Mouse (Mus musculus): ENCODE measurements around the gene Trp53inp2. TPM values are rescaled to one million over a fixed set of nuclear protein-coding genes. Genes with fewer than 3 reads are reported as not detected.

The Trp53inp2 gene
- polyA plus RNA-seq, 1 experiment from 2014 or later, result 19.9 TPM

DNA sequence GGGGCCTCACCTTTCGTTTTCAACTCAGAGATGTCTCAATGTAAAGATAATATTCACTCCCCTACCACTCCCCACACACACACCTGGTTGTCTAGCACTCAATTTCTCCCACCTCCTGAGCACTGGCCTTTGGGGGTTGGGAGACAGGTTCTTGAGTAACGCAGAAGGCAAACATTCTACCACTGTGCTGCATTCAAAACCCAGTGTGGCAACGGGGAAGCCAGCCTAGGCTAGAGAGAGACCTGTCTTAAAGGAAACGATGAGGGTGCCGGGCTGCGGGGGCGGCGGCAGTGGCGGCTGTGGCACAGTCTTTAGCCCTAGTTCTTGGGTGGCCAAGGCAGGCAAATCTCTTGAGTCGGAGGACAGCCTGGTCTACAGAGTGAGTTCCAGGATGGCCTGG, 4.7 kb upstream of the Trp53inp2 start:
- Histone ChIP-seq H3K4me3 (ENCODE audit: low read depth, low read length) (no peak overlapping the region), H3K36me3 (ENCODE audit: control insufficient read depth, insufficient read depth, low read length) (no peaks in the 10 kb centered on the region), H3K27me3 (ENCODE audit: control insufficient read depth, insufficient read depth, low read length) (no peaks in the 10 kb centered on the region), H3K27ac (ENCODE audit: low read length) (no peak overlapping the region), H3K9me3 (ENCODE audit: control insufficient read depth, low read depth, low read length) (no peaks in the 10 kb centered on the region), H3K4me2 (replicated peaks; ENCODE audit: low read depth, low read length) (no peak overlapping the region), H3K4me1 (ENCODE audit: control insufficient read depth, insufficient read depth, low read length) (0 out of 2 replicates have a peak, but pooled peaks cover 3% of the 10 kb centered on the region), H3K9ac (replicated peaks; ENCODE audit: low read depth, low read length) (no peak overlapping the region)
- ATAC-seq (ENCODE audit: insufficient number of reproducible peaks, insufficient read depth, low FRiP score, low read depth), result no peak
- WGBS, result 74% methylated on average over 10 of the region's 10 CpGs

DNA sequence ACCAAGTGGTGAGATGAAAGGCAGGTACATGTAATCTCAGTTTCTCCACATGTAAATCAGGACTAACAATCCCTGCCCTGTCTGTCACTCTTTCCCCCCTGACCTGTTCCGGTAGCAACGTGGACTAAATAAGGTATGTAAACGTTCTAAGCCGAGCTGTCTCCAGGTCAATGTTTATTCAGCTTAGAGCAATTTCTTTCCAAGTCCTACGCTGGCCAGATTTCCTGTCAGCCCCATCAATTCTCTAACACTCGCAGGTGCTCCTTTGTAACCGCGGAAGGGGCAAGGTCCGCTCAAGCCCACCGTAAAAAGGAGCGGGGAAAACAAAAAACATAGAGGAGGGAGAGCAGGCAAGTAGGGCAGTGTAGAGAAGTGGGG, 190 bp downstream of the Trp53inp2 start:
- ATAC-seq (ENCODE audit: insufficient number of reproducible peaks, insufficient read depth, low FRiP score, low read depth), result no peak
- WGBS, result 0% methylated on average over 11 of the region's 11 CpGs
- peak overlapping the region; percentile 95; the same call in 1 of the 2 replicates for H3K27ac ChIP-seq (ENCODE audit: low read length)

DNA sequence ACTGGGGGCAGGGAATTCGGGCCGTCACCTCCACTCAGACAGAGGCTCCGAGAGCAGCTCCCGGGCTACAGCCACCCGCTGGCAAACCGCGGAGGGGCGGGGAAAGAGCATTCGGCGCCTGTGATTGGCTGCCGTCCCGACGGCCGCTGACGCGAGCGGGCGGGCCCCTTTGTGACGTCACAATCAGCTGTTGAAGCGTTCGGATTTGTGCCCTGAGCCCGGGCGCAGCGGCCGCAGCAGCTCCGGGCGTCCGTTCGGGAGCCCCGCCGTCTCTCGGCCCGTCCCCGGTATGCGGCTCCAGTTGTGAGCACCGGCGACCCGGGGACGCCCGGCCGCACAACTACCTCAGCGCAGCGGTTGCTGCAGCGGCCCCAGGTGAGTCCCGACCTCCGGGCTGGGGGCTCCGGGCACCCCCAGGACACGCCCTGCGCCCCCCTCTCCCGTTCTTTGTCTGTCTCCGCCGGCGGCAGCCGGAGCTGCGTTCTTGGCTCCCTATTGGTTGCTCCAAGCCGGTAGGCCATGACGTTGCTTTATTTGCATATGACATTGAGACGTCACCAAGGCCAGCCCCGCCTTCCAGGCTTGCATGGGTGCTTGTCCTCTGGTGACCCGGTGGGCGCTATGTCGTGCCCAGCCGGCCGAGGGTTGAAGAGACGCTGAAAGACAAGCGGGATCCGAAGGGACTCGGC, 928 bp downstream of the Trp53inp2 start:
- Histone ChIP-seq H3K4me2 (replicated peaks; ENCODE audit: low read depth, low read length) (peak overlapping the region; percentile 86), H3K9ac (replicated peaks; ENCODE audit: low read depth, low read length) (peak overlapping the region; percentile 77), H3K27ac (ENCODE audit: low read length) (peak overlapping the region; percentile 95), H3K36me3 (ENCODE audit: control insufficient read depth, insufficient read depth, low read length) (no peaks in the 10 kb centered on the region; the same call in 1 of the 2 replicates), H3K4me1 (ENCODE audit: control insufficient read depth, insufficient read depth, low read length) (peaks cover 7% of the 10 kb centered on the region; the same call in 1 of the 2 replicates), H3K9me3 (ENCODE audit: control insufficient read depth, low read depth, low read length) (no peaks in the 10 kb centered on the region), H3K27me3 (ENCODE audit: control insufficient read depth, insufficient read depth, low read length) (no peaks in the 10 kb centered on the region), H3K4me3 (ENCODE audit: low read depth, low read length) (peak overlapping the region; percentile 86)
- WGBS, result under 1% methylated on average over 68 of the region's 68 CpGs
- peak; percentile 92 for ATAC-seq (ENCODE audit: insufficient number of reproducible peaks, insufficient read depth, low FRiP score, low read depth)

More for the DNA sequence above, 190 bp downstream of the Trp53inp2 start:
- Histone ChIP-seq H3K4me3 (ENCODE audit: low read depth, low read length) (peak overlapping the region; percentile 86), H3K4me1 (ENCODE audit: control insufficient read depth, insufficient read depth, low read length) (peaks cover 7% of the 10 kb centered on the region; the same call in 1 of the 2 replicates), H3K36me3 (ENCODE audit: control insufficient read depth, insufficient read depth, low read length) (no peaks in the 10 kb centered on the region; the same call in 1 of the 2 replicates), H3K27me3 (ENCODE audit: control insufficient read depth, insufficient read depth, low read length) (no peaks in the 10 kb centered on the region), H3K9me3 (ENCODE audit: control insufficient read depth, low read depth, low read length) (no peaks in the 10 kb centered on the region), H3K9ac (replicated peaks; ENCODE audit: low read depth, low read length) (peak overlapping the region; percentile 77; the same call in 1 of the 2 replicates), H3K4me2 (replicated peaks; ENCODE audit: low read depth, low read length) (peak overlapping the region; percentile 86)

DNA sequence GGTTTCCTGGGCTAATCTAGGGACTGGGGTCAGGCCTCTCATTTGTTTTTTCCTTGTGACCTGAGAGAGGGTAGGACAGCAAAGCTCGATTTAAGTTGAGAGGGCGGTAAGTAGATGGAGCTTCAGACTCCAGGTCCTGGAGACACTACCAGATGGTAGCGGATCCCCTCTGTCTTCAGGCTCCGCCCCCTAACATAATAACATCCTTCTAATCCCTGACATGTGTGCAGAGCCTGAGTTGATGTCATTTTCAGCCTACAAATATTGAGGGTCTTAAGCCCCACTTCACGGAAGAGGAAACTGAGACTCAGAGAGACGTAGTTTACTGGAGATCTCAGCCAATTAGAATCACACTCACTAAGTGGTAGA, 1.5 kb downstream of the Trp53inp2 start:
- H3K4me1 ChIP-seq (ENCODE audit: control insufficient read depth, insufficient read depth, low read length), result peaks cover 7% of the 10 kb centered on the region; the same call in 1 of the 2 replicates
- WGBS, result 18% methylated on average over 6 of the region's 6 CpGs
- peak overlapping the region; percentile 86 for H3K4me3 ChIP-seq (ENCODE audit: low read depth, low read length)
- no peaks in the 10 kb centered on the region for H3K9me3 ChIP-seq (ENCODE audit: control insufficient read depth, low read depth, low read length)
- no peaks in the 10 kb centered on the region; the same call in 1 of the 2 replicates for H3K36me3 ChIP-seq (ENCODE audit: control insufficient read depth, insufficient read depth, low read length)
- peak overlapping the region; percentile 95 for H3K27ac ChIP-seq (ENCODE audit: low read length)
- H3K4me2 ChIP-seq (replicated peaks; ENCODE audit: low read depth, low read length), result peak overlapping the region; percentile 86
- peak overlapping the region; percentile 77; the same call in 1 of the 2 replicates for H3K9ac ChIP-seq (replicated peaks; ENCODE audit: low read depth, low read length)
- H3K27me3 ChIP-seq (ENCODE audit: control insufficient read depth, insufficient read depth, low read length), result no peaks in the 10 kb centered on the region
- no peak; the same call in 1 of the 2 replicates for ATAC-seq (ENCODE audit: insufficient number of reproducible peaks, insufficient read depth, low FRiP score, low read depth)

DNA sequence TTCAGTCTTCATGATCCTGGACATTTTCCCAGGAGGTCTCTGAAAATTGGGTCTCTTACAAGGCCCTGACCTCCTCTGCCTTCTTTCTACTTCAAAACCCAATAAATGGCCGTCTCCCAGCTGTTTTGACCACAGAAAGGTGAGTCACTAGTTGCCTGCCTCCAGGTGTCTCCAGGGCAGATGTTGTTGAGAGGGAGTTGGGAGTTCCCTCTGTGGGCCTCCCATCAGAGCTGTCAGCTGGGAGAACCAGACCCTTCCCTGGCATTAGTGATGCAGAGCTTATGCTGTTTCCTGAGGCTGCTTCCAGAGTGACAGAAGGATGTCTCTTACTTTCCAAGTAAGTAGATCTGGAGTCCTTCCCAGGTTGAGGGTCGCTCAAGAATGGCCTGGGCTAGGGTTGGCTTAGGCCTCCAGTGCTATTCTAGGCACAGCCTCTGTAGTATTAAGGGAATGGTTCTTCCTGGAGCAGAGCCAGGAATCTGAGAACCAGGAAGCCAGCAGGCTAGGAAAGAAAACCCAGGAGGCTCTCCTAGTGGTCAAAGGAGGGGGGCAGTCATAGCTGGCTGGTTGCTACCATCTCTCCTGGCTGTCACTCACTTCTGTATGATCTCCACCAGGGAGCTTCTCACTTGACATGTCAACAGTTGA, 2.1 kb downstream of the Trp53inp2 start:
- no peak for ATAC-seq (ENCODE audit: insufficient number of reproducible peaks, insufficient read depth, low FRiP score, low read depth)
- Histone ChIP-seq H3K4me3 (ENCODE audit: low read depth, low read length) (no peak overlapping the region; the same call in 1 of the 2 replicates), H3K9ac (replicated peaks; ENCODE audit: low read depth, low read length) (no peak overlapping the region), H3K27ac (ENCODE audit: low read length) (no peak overlapping the region), H3K27me3 (ENCODE audit: control insufficient read depth, insufficient read depth, low read length) (no peaks in the 10 kb centered on the region), H3K4me1 (ENCODE audit: control insufficient read depth, insufficient read depth, low read length) (peaks cover 7% of the 10 kb centered on the region; the same call in 1 of the 2 replicates), H3K4me2 (replicated peaks; ENCODE audit: low read depth, low read length) (peak overlapping the region; percentile 86; the same call in 1 of the 2 replicates), H3K9me3 (ENCODE audit: control insufficient read depth, low read depth, low read length) (no peaks in the 10 kb centered on the region), H3K36me3 (ENCODE audit: control insufficient read depth, insufficient read depth, low read length) (peaks cover under 1% of the 10 kb centered on the region; the same call in 1 of the 2 replicates)
- WGBS, result 78% methylated on average over 2 of the region's 2 CpGs

DNA sequence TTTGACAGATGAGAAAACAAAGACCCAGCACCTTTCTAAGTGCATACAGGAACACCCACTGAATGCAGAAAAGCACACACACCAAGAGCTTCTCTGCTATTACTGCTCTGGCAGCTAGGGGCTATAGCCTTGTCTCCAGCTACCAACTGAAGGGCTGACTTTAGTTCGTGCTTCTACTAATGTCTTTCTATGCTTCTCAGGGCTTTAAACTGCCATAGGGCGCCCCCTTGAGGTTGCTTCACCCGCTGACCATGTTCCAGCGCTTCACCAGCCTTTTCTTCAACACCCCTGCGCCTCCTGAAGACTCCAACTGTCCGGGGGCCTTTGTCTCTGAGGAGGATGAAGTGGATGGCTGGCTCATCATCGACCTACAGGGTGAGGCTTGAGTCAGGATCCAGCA, 4.2 kb downstream of the Trp53inp2 start:
- 35% methylated on average over 7 of the region's 7 CpGs for WGBS
- H3K36me3 ChIP-seq (ENCODE audit: control insufficient read depth, insufficient read depth, low read length), result peaks cover 18% of the 10 kb centered on the region
- H3K27ac ChIP-seq (ENCODE audit: low read length), result no peak overlapping the region
- H3K9ac ChIP-seq (replicated peaks; ENCODE audit: low read depth, low read length), result no peak overlapping the region
- ATAC-seq (ENCODE audit: insufficient number of reproducible peaks, insufficient read depth, low FRiP score, low read depth), result no peak
- H3K4me3 ChIP-seq (ENCODE audit: low read depth, low read length), result no peak overlapping the region
- peaks cover 7% of the 10 kb centered on the region; the same call in 1 of the 2 replicates for H3K4me1 ChIP-seq (ENCODE audit: control insufficient read depth, insufficient read depth, low read length)
- H3K4me2 ChIP-seq (replicated peaks; ENCODE audit: low read depth, low read length), result no peak overlapping the region
- no peaks in the 10 kb centered on the region for H3K9me3 ChIP-seq (ENCODE audit: control insufficient read depth, low read depth, low read length)
- no peaks in the 10 kb centered on the region for H3K27me3 ChIP-seq (ENCODE audit: control insufficient read depth, insufficient read depth, low read length)

DNA sequence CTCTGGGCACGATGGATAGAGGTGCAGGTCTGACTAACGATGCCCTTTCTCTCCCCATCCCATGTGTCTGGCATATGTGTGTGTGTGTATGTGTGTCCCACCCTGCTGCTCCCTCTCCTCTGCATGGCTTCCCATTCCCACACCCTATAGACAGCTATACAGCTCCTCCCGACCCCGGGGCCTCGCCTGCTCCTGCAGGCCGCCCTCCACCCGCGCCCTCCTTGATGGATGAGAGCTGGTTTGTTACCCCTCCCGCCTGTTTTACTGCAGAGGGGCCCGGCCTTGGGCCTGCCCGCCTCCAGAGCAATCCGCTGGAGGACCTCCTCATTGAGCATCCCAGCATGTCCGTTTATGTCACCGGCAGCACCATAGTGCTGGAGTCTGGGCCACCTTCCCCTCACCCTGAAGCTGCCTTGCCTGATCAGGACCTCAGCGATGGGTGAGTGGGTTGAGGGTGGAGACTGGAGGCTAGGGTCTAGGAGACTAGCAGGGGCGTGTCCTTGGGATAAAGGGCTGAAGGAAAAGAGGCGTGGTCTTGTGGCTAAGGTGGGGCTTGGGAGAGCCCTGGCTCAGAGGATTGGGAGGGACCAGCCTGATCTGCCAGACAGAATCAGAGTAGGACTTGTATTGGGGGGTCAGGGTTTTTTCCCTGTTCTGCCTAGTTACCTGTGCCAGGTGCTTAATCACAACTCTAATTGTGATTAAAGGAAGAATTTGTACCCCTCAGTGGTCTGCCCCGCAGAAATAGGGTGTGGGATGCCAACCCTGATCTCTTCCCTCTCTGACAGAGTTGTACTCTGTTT, 5.1 kb downstream of the Trp53inp2 start:
- H3K27ac ChIP-seq (ENCODE audit: low read length), result no peak overlapping the region
- ATAC-seq (ENCODE audit: insufficient number of reproducible peaks, insufficient read depth, low FRiP score, low read depth), result no peak
- 50% methylated on average over 18 of the region's 18 CpGs for WGBS
- peaks cover 4% of the 10 kb centered on the region; the same call in 1 of the 2 replicates for H3K4me1 ChIP-seq (ENCODE audit: control insufficient read depth, insufficient read depth, low read length)
- H3K9ac ChIP-seq (replicated peaks; ENCODE audit: low read depth, low read length), result no peak overlapping the region
- H3K4me3 ChIP-seq (ENCODE audit: low read depth, low read length), result no peak overlapping the region
- no peak overlapping the region for H3K4me2 ChIP-seq (replicated peaks; ENCODE audit: low read depth, low read length)
- no peaks in the 10 kb centered on the region for H3K27me3 ChIP-seq (ENCODE audit: control insufficient read depth, insufficient read depth, low read length)
- peaks cover 25% of the 10 kb centered on the region for H3K36me3 ChIP-seq (ENCODE audit: control insufficient read depth, insufficient read depth, low read length)
- H3K9me3 ChIP-seq (ENCODE audit: control insufficient read depth, low read depth, low read length), result no peaks in the 10 kb centered on the region

DNA sequence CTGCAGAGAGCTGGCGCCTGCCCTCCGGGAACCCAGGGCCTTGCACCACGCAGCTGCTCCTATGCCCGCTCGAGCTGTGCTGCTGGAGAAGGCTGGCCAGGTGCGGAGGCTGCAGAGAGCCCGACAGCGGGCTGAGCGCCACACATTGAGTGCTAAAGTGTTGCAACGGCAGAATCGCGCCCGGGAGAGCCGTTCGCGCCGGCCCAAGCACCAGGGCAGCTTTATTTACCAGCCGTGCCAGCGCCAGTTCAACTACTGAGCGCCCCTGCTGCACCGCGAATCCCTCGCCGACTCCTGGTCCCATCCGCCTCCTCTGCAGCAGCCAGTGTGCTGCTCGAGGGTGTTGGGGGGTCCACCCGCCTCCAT, 5.7 kb downstream of the Trp53inp2 start:
- no peak overlapping the region for H3K9ac ChIP-seq (replicated peaks; ENCODE audit: low read depth, low read length)
- H3K27ac ChIP-seq (ENCODE audit: low read length), result no peak overlapping the region
- peaks cover 4% of the 10 kb centered on the region; the same call in 1 of the 2 replicates for H3K4me1 ChIP-seq (ENCODE audit: control insufficient read depth, insufficient read depth, low read length)
- no peak for ATAC-seq (ENCODE audit: insufficient number of reproducible peaks, insufficient read depth, low FRiP score, low read depth)
- peaks cover 31% of the 10 kb centered on the region for H3K36me3 ChIP-seq (ENCODE audit: control insufficient read depth, insufficient read depth, low read length)
- no peaks in the 10 kb centered on the region for H3K27me3 ChIP-seq (ENCODE audit: control insufficient read depth, insufficient read depth, low read length)
- WGBS, result 24% methylated on average over 27 of the region's 27 CpGs
- no peak overlapping the region for H3K4me3 ChIP-seq (ENCODE audit: low read depth, low read length)
- no peaks in the 10 kb centered on the region for H3K9me3 ChIP-seq (ENCODE audit: control insufficient read depth, low read depth, low read length)
- H3K4me2 ChIP-seq (replicated peaks; ENCODE audit: low read depth, low read length), result no peak overlapping the region

All from stomach, embryonic 14.5 days (tissue).